Mouse (Mus musculus): Measurements from ENCODE around the gene Ano1. TPM values are rescaled to one million over a fixed set of nuclear protein-coding genes. Genes with fewer than 3 reads are reported as not detected.
A peak's percentile ranks its signal among the peaks of the same experiment; 100 is the strongest.

Gene Ano1
- total and polyA plus RNA-seq, 2 experiments from 2014 or later = 7.5 to 11.6 TPM

- WGBS = 87% methylated on average over 7 of the region's 7 CpGs
- DNase-seq (ENCODE audit: low spot score) = no peak
- Histone ChIP-seq H3K27me3 (ENCODE audit: insufficient read depth, low read length) (no peaks in the 10 kb centered on the region), H3K9me3 (ENCODE audit: low read length) (no peaks in the 10 kb centered on the region), H3K4me2 (ENCODE audit: low read depth, low read length, poor library complexity, severe bottlenecking) (no peak overlapping the region), H3K9ac (replicated peaks; ENCODE audit: low read length, poor library complexity, severe bottlenecking) (no peak overlapping the region), H3K36me3 (ENCODE audit: insufficient read depth, low read length) (no peaks in the 10 kb centered on the region), H3K4me1 (ENCODE audit: insufficient read depth, low read length) (no peaks in the 10 kb centered on the region), H3K4me3 (ENCODE audit: low read depth, low read length) (no peak overlapping the region), H3K27ac (ENCODE audit: low read depth, low read length) (no peak overlapping the region)
- TF ChIP-seq CTCF (IDR thresholded peaks at IDR 0.05) = no peak
- no peak for ATAC-seq (ENCODE audit: low FRiP score)
Observed at GRCm38 (mm10) chr7:144609568-144609967, 142.2 kb downstream of the Ano1 start.

DNA sequence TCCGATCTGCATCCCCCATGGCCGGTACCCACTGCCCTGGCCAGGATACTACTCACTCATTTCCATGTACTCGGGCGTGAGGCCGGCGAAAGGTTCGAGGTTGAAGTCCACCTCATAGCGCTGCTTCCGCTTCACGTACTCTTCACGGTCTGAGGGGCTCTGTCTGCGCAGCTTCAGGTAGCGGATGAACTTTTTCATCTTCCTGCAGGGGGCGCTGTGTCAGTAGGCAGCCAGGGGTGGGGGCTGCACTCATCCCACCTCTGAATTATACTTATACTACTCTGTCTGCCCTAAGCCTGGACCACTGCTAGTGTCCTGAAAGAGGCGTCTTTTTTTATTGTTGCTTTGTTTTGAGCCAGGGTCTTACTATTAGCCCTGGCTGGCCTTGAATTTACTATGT is 143.9 kb downstream of the Ano1 start:
- peak; percentile 26 for TF ChIP-seq CTCF (IDR thresholded peaks at IDR 0.05)
- H3K36me3 ChIP-seq (ENCODE audit: insufficient read depth, low read length) = no peaks in the 10 kb centered on the region
- H3K9ac ChIP-seq (replicated peaks; ENCODE audit: low read length, poor library complexity, severe bottlenecking) = no peak overlapping the region
- no peak overlapping the region for H3K4me3 ChIP-seq (ENCODE audit: low read depth, low read length)
- H3K4me1 ChIP-seq (ENCODE audit: insufficient read depth, low read length) = no peaks in the 10 kb centered on the region
- H3K4me2 ChIP-seq (ENCODE audit: low read depth, low read length, poor library complexity, severe bottlenecking) = no peak overlapping the region
- no peaks in the 10 kb centered on the region for H3K9me3 ChIP-seq (ENCODE audit: low read length)
- DNase-seq (ENCODE audit: low spot score) = no peak
- ATAC-seq (ENCODE audit: low FRiP score) = no peak
- H3K27me3 ChIP-seq (ENCODE audit: insufficient read depth, low read length) = no peaks in the 10 kb centered on the region
- H3K27ac ChIP-seq (ENCODE audit: low read depth, low read length) = no peak overlapping the region
- 94% methylated on average over 15 of the region's 15 CpGs for WGBS

DNA sequence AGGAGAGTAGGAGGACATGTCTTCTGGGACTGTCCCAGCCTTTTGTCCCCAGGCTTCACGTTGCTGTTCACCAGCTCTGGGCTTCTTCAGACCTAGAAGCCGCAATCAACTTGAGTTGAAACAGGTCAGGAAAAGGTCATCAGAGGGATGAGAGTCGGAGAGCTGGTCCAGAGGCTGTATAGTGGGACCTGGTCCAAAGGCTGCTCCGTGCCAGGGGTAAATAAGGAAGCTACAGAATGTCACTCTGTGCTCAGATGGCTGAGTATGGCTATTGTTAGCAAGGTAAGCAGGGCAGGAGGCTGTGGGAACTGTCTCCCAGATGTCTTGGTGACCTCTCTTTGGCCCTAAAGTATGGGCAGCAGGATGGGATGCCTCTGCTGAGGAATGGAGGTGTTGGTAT is 147.0 kb downstream of the Ano1 start:
- H3K4me1 ChIP-seq (ENCODE audit: insufficient read depth, low read length) = no peaks in the 10 kb centered on the region
- DNase-seq (ENCODE audit: low spot score) (no peak), ATAC-seq (ENCODE audit: low FRiP score) (no peak)
- H3K9me3 ChIP-seq (ENCODE audit: low read length) = no peaks in the 10 kb centered on the region
- no peak overlapping the region for H3K27ac ChIP-seq (ENCODE audit: low read depth, low read length)
- no peak overlapping the region for H3K4me2 ChIP-seq (ENCODE audit: low read depth, low read length, poor library complexity, severe bottlenecking)
- no peak for TF ChIP-seq CTCF (IDR thresholded peaks at IDR 0.05)
- H3K4me3 ChIP-seq (ENCODE audit: low read depth, low read length) = no peak overlapping the region
- 79% methylated on average over 4 of the region's 4 CpGs for WGBS
- H3K9ac ChIP-seq (replicated peaks; ENCODE audit: low read length, poor library complexity, severe bottlenecking) = no peak overlapping the region
- H3K27me3 ChIP-seq (ENCODE audit: insufficient read depth, low read length) = no peaks in the 10 kb centered on the region
- no peaks in the 10 kb centered on the region for H3K36me3 ChIP-seq (ENCODE audit: insufficient read depth, low read length)

- Histone ChIP-seq H3K9me3 (ENCODE audit: low read length) (no peaks in the 10 kb centered on the region), H3K4me3 (ENCODE audit: low read depth, low read length) (no peak overlapping the region), H3K4me2 (ENCODE audit: low read depth, low read length, poor library complexity, severe bottlenecking) (no peak overlapping the region), H3K27me3 (ENCODE audit: insufficient read depth, low read length) (no peaks in the 10 kb centered on the region), H3K36me3 (ENCODE audit: insufficient read depth, low read length) (no peaks in the 10 kb centered on the region), H3K9ac (replicated peaks; ENCODE audit: low read length, poor library complexity, severe bottlenecking) (no peak overlapping the region), H3K27ac (ENCODE audit: low read depth, low read length) (no peak overlapping the region), H3K4me1 (ENCODE audit: insufficient read depth, low read length) (no peaks in the 10 kb centered on the region)
- TF ChIP-seq CTCF (IDR thresholded peaks at IDR 0.05) = no peak
- DNase-seq (ENCODE audit: low spot score) (no peak), ATAC-seq (ENCODE audit: low FRiP score) (no peak)
- WGBS = 100% methylated on average over 2 of the region's 2 CpGs
Observed at GRCm38 (mm10) chr7:144604291-144604690, 147.5 kb downstream of the Ano1 start.

GRCm38 (mm10) chr7:144600333-144600900 is 151.4 kb downstream of the Ano1 start:
- peak; percentile 49 for DNase-seq (ENCODE audit: low spot score)
- Histone ChIP-seq H3K4me2 (ENCODE audit: low read depth, low read length, poor library complexity, severe bottlenecking) (no peak overlapping the region), H3K9ac (replicated peaks; ENCODE audit: low read length, poor library complexity, severe bottlenecking) (no peak overlapping the region), H3K4me3 (ENCODE audit: low read depth, low read length) (no peak overlapping the region), H3K9me3 (ENCODE audit: low read length) (no peaks in the 10 kb centered on the region), H3K36me3 (ENCODE audit: insufficient read depth, low read length) (no peaks in the 10 kb centered on the region), H3K27me3 (ENCODE audit: insufficient read depth, low read length) (no peaks in the 10 kb centered on the region), H3K4me1 (ENCODE audit: insufficient read depth, low read length) (no peaks in the 10 kb centered on the region), H3K27ac (ENCODE audit: low read depth, low read length) (no peak overlapping the region)
- TF ChIP-seq CTCF (IDR thresholded peaks at IDR 0.05) = no peak
- 0 out of 2 replicates have a peak, but pooled peaks have one; percentile 41 for ATAC-seq (ENCODE audit: low FRiP score)
- WGBS = 25% methylated on average over 6 of the region's 6 CpGs

GRCm38 (mm10) chr7:144589508-144589907 is 162.3 kb downstream of the Ano1 start:
- WGBS = 81% methylated on average over 3 of the region's 3 CpGs
- ATAC-seq (ENCODE audit: low FRiP score) = no peak
- DNase-seq (ENCODE audit: low spot score) = peak; percentile 69

More at GRCm38 (mm10) chr7:144589508-144589907, 162.3 kb downstream of the Ano1 start:
- Histone ChIP-seq H3K9me3 (ENCODE audit: low read length) (no peaks in the 10 kb centered on the region), H3K27me3 (ENCODE audit: insufficient read depth, low read length) (no peaks in the 10 kb centered on the region), H3K9ac (replicated peaks; ENCODE audit: low read length, poor library complexity, severe bottlenecking) (no peak overlapping the region), H3K27ac (ENCODE audit: low read depth, low read length) (no peak overlapping the region), H3K4me2 (ENCODE audit: low read depth, low read length, poor library complexity, severe bottlenecking) (no peak overlapping the region), H3K36me3 (ENCODE audit: insufficient read depth, low read length) (peaks cover 7% of the 10 kb centered on the region; the same call in 1 of the 2 replicates), H3K4me1 (ENCODE audit: insufficient read depth, low read length) (no peaks in the 10 kb centered on the region), H3K4me3 (ENCODE audit: low read depth, low read length) (no peak overlapping the region)
- peak; percentile 73 for TF ChIP-seq CTCF (IDR thresholded peaks at IDR 0.05)

All from midbrain, postnatal 0 days (tissue).